Mouse (Mus musculus): ENCODE data around the gene Elp4. TPM values are rescaled to one million over a fixed set of nuclear protein-coding genes. Genes with fewer than 3 reads are reported as not detected.

The Elp4 gene
- total RNA-seq, 2 experiments from 2014 or later, result 16.3 to 16.7 TPM

DNA sequence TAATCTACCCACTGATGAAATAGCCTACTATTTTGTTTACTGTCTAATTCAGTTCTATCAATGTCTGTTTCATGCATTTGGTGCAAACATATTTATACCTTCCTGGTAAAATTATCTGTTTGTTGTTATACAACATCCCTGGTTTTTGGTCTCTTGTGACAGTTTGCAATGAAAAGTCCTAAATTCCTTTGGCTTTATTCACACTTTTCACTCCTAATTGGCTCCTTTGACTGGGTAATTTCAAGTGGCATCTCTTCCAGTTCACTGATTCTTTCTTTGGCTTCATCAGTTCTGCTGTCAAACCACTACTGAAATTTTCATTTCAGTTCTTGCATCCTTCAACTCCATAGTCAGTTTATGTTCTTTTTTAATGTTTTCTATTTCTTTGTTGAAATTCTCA lies 168.2 kb downstream of the Elp4 start:
- no peak for DNase-seq (ENCODE audit: low spot score in 2 of 2)

DNA sequence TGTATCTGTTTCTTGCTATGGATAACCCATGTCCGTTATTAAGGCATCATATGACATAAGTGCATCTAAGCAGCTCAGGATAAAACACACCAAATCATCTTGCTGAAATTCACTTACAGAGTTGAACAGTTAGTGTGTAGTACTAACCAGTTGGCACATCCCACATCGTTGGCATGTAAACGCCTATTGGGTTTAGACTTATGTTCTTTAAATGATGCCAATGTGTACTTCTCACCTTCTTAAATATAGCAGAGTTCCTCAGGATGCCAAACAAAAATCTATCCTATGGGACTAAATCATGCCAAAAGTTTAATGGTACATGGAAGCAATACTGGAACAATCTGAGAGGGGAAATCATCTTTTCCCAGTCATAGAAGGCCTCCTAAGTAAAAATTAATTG lies 173.7 kb downstream of the Elp4 start:
- no peak for DNase-seq (ENCODE audit: low spot score in 2 of 2)

DNA sequence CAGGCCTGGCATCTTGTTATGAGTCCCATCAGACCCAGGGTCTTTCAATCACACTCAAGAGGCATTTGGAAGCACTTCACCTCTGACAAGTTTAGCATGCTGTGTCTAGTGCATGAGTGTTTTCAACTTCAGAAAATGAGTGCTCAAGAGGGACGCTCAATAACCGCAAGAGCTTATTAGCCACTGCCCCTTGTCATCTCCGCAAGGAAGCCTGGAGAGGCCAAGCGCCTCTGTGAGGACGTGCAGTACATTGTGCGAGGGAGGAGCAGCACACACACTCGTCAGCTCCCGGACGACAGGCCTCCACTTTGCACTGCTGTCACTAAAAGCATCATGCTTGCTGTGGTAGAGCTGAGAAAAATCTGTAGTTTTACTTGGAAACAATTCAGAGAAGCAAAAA lies 177.7 kb downstream of the Elp4 start:
- DNase-seq (ENCODE audit: low spot score in 2 of 2), result no peak

DNA sequence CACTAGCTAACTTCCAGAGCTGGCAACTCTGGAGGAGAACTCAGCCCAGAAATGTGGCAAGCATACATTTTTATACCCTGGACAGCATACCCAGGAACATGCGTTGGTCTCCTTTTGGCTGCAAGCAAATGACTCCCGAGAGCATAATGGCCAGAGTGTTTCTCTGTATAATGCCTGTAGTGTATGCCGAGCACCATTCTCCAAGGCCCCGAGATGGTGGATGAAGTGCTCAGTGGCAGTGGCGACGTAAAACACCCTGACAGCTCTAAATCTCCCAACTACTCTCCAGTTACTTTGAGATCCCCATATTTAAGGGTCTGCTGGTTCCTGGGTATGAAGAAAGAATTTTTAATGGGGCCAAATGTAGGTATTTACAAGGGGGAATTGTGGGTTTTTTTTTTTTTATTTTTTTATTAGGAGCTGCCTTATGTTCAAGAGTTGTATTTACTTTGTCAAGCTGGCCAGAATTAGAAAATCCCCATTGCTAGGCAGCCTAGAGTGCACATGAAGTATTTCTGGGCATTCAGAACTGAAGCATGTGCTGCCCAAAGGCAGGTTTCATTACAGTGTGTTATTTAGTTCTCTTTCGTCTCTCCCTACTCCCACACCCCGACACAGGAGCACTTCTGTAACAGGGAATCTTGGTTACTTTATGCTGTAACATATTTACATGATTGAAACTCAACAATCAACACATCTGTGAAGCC lies 188.8 kb downstream of the Elp4 start:
- no peak for DNase-seq (ENCODE audit: low spot score in 2 of 2)

DNA sequence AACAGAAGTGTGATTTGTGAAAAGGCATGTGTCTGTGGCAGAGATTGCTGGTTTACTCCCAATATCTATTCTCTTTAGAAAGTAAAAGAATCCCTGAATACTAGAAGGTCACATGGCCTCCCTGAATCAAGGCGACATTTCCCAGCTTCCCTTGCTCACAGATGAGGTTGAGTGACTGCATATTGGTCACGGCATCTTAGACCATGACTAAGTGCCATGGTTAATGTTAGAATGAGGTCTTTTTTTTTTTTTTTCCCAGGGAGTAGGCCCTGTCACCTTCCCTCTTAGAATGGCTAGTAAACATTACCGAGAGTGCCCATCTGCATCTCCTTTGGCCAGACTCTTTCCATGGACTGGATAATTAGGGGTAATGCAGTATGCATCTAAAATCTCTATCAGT lies 193.9 kb downstream of the Elp4 start:
- DNase-seq (ENCODE audit: low spot score in 2 of 2), result no peak

DNA sequence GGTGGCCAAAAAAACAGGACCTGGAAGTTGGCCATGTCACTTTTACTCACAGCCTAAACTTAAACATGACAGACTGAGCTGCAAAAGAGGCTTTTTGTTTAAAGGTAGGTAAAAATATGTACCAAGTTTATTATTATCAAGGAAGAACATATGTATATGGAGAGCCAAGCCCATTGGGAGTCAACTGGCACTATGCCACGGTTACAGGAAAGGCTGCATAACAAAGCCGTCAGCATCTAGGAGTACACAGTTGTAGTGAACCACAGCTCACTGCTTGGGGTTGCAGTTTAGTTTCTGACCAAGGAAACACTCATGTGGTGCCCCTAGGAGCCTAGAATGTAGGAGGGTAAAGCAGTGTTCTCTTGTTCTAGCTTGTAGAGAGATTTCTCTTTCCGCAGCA lies 195.2 kb downstream of the Elp4 start:
- DNase-seq (ENCODE audit: low spot score in 2 of 2), result no peak

DNA sequence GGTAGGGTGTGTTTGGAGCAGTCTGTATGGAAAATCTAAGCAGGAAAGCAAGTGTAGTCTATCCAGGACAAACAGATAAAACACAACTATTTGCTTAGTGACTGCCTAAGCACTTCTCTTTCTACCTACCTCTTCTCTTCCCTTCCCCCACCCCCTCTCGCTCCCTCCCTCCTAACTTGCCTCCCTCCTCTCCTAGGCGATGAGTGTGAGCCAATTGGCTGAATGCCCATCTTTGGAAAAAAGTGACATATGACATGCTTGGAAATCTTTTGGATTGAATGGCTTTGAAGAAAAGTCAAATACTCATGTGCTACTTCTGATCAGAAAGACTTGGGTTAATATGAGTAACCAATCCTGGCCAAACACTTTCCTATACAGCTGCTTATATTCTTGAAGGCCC lies 199.0 kb downstream of the Elp4 start:
- no peak for DNase-seq (ENCODE audit: low spot score in 2 of 2)

DNA sequence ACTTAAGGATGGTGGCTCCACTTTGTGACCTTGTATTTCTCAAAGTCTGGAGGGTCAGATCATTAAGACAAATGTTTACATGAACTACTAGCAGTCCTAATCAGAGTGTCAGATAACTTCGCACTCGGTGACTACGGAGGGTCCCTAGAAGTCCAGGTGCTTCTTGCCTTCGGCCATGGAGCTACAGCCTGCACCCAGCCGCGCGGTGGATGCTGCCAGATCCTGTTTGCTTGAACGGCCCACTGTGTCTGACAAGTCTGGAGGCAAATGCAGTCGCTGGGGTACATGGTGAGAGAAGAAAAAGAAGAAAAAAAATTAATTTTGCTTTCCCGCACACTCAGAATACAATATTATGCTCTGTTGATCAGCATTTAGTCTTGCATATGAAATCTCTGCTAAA lies 201.8 kb downstream of the Elp4 start:
- no peak for DNase-seq (ENCODE audit: low spot score in 2 of 2)

DNA sequence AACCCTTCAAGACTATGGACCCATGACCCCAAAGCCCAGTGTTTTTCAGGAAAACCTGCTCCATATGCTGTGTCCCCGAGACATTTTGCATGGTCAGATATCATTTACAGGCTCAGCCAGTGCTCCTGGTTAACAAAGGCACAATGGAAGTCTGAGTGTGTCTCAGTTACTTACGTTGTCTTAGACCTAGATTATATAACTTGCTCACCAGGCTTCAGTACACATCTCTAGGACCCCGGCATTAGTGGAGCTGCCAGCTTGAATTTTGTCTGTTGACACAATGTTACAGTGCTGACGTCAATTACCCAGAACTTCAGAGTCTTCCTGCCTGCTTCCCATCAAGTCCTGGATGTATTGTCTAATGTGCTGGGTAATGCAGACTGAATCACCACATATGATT lies 202.6 kb downstream of the Elp4 start:
- DNase-seq (ENCODE audit: low spot score in 2 of 2), result no peak

DNA sequence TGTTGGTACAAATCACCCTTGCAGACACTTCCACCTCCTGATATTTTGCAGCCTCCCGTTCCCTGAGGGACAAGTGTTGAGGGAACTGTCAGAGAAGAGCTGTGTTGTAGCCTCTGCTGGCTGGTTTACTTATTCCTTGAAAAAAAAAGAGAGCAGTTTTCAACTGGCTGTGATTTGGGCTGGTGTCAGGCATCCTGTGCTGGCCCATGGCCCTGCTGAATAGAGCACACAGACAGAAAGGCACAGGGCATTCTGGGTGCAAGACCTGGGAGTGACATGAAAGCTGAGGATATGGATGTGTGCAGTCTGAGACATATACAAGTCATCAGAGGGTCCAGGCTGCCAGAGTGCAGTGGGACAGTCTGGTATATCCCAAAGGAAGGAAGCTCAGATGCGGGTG lies 205.7 kb downstream of the Elp4 start:
- DNase-seq (ENCODE audit: low spot score in 2 of 2), result no peak

DNA sequence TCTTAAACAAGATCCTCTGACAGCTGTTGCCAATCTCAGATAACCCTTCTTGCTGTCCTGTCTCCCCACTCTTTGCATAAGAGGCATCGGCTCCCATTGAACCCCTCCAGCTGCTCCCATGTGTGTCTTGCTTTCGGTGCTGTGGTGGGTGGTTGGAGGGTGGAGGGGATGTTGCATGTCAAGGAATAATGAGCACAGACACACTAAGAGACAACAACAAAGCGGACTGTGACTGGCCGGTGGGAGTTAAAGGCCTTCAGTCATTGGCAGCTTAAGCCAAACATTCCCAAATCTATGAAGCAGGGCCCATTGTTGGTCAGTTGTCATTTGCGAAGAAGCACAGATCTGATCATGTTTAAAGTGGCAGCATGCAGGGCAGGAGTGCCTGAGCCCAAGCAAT lies 206.6 kb downstream of the Elp4 start:
- DNase-seq (ENCODE audit: low spot score in 2 of 2), result no peak

DNA sequence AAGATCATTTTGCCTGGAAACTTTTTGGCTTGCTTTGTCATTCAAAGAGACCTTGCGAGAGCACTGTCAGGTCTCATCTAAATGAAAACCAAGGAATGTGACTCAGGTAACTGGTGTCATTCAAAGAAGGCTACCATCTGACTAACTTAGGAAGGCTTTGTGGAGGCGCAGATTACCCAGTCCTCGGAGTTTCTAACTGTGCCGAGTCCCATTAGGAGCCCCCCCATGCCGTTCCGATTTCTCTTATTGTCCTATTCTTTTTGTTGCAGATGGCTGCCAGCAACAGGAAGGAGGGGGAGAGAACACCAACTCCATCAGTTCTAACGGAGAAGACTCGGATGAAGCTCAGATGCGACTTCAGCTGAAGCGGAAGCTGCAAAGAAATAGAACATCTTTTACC lies 213.1 kb downstream of the Elp4 start:
- DNase-seq (ENCODE audit: low spot score in 2 of 2), result no peak

DNA sequence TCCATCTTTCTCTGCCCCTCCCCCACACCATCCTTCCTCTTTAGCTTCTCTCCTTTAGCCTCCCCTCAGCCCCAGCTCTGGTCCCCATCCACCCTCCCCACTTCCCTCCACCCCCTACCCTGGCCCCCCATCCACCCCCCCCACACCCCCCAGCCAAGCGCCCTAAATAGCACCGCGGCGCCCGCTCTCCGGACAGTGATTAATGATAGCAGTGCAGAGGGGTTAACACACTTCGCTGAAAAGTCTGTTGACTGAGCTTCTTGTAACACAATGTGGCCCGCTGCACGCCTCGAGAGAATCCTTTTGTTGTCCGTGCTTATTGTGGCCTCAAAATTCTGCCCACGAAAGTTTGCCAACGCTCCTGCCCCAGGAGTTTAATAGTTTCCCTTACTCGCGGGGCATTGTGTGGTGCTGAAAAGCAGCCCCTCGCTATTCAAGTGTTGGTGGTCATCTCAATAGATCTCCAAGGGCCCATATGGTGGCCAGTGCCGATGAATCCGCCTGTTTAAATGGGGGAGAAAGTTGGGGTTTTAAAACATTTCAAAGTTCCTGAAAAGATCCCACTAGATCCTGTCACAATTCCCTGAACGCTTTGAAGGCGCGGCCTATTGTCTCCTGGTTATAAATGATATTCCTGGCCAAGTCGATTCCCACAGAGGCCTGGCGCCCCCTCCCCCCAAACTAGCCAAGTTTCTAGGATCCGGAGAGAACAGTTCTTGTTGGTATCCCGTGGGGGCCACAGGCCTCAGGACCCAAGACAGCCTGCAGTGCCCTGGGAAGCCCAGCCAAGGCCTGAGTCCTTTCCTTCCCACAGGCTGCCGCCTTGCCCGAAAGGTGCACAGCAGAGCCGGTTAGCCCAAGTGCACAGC lies 214.4 kb downstream of the Elp4 start:
- DNase-seq (ENCODE audit: low spot score in 2 of 2), result no peak

DNA sequence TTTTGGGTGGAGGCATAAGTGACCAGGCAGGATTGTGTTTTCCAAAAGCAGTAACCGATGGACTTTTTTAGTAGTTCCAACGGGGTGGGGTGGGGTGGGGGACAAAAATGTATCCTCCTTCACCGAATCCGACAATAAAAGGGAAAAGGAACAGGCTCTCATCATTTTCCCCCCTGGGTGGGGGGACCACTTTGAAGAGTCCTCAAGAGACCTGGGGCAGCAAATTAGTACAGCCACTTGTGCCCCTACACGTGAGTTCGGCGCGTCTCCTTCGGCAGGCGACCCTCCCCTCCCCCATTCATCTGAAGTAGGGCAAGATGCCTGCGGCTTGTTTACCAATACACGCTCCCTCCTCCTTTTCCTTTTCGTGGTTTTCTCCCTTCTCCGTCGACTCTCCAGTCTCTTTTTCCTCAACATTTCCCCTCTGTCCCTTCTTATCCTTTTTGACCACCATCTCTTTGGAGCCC lies 215.0 kb downstream of the Elp4 start:
- no peak for DNase-seq (ENCODE audit: low spot score in 2 of 2)

DNA sequence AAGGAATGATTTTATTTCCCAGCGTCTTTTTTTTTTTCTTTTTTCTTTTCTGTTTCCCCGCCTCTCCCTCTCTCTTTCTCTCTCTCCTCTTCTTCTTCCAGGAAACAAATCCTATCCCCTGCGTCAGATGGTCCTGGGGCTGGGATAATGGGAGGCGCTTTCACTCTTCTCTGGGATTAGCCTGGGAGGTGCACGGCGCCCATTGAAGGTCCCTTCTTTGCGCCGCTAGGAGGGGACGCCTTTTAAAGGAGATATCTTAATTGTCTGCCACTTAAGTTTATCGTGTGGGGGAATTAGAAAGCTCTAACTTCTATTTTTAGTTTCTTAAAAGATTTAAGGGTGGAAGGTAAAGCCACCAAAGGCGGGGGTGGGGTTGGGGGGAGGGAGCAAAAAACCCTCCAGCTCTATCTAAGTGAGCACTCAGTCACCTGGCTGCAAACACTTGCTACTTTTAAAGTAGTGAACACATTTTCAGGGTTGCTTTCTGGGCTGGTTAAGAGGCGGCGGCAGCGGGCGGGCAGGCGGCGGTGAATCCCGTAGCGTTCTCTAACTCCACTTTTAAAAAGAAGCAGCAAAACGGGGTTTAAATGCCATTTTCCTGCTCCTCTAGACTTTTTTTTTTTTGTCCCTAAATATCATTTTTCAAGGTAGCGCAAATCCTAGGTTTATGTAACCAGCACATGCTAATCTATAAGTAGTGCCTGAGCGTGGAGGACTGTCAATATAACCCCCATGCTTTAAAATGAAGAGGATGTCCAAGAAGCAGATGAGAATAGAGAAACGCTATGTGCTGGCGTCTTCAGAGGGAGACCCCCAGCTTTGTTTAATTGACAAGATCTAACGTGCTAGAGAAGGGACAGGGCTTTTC lies 215.7 kb downstream of the Elp4 start:
- DNase-seq (ENCODE audit: low spot score in 2 of 2), result no peak

DNA sequence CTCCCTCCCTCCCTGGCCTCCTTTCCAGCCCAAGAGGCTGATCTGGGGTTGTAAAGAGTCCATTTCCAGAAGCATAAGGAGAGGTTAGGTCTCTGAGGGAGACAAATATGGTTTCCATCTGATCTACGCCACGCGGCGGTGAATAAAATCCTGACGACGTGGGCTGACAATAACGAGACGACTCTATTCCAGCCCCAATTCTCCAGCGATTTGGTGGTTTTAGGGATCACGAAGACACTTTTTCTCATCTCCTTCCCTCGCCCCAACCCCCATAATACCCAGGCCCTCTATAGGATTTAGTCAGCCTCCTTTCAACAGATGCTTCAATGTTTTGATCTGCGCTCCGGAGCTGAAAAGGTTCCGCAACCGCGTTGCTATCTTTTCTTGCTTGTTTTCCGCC lies 216.4 kb downstream of the Elp4 start:
- no peak for DNase-seq (ENCODE audit: low spot score in 2 of 2)

DNA sequence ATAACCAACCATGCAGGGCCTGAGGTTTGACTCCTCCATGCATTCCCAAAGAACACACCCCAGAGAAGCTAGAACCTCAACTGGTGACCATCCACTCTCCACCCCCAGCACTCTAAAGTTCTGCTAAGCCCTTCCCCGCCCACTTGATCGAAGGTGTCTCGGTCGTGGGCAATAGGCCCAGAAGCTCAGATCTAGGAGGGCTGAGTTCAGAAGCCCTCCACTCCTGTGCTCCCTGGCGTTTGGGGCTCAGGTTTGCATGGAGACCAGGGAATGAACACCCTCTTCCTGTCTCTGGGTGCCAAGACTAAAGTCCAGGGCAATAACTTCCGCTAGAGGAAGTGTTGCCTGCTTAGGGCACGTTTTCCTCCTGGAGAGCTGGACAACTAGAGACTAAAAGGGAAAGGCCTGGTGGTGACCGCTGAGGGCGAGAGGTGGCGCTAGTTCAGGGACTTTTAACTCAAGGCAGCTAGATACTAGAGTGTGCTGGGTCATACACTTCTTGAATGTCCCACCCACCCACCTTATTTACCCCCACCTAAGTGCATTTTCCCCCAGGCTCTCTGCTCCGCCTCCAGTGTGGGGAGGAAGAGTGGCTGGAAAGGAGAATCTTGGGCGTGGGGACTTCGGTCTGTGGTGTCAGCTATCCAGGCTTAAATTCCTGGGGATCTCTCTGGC lies 216.9 kb downstream of the Elp4 start:
- DNase-seq (ENCODE audit: low spot score in 2 of 2), result no peak

DNA sequence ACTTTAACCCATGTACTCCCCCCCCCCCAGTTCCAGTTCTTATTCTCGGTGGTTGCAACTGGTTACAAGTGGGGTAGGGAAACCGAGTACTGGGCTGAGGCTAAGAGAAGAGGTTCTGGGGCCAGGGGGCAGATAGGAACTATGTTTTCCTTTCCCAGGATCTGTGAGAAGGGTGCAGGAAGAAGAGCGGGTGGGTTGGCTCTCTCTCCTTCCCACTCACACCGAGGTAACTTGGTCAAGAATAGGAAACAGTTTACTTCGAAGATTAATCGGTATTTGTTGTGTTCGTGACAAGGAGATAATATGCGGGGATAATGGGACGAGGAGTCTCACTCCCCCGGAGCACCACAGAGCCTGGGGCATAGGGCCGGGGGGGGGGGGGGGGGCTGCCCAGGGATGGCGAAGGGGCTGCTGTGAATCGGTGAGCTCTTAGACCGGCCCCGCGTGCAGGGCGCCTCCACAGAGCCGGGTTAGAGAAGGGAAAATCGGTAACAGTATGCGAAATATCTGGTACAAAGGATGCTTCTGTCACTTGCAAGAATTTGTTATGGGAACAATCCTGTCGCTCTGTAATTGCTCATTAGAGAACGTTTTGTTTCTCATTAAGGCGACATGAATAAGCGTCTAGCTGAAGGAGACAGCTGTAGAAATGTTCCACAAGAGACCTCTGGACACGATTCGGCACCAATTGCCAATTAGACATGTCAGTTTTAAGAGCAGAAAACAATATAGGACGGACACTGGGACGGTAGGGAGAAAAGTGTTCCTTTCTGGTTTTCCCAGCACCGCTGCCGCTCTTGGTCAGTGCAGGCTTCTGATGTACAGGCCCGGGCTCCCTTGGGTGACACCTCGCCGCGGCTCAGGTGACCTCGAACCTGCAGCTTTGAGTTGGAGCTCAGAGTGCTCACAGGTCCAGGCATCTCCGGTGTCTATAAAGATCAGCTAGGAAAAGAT lies 217.7 kb downstream of the Elp4 start:
- DNase-seq (ENCODE audit: low spot score in 2 of 2), result no peak

DNA sequence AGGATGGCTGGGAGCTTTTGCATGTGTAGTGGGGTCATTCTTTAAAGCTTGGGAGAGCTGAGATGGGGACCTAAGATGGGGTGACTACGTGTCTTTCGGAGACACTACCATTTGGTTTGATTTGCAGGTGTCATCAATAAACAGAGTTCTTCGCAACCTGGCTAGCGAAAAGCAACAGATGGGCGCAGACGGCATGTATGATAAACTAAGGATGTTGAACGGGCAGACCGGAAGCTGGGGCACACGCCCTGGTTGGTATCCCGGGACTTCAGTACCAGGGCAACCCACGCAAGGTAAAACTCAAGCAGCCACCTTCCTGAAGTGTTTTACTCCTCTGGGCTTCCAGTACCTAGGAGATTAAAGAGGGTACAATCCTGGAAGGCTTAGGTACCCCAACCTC lies 218.7 kb downstream of the Elp4 start:
- DNase-seq (ENCODE audit: low spot score in 2 of 2), result no peak

Data from gastrocnemius, postnatal 4 days (tissue).